Mouse (Mus musculus): ENCODE results near the gene Proca1. TPM values are rescaled to one million over a fixed set of nuclear protein-coding genes. Genes with fewer than 3 reads are reported as not detected.
A peak's percentile ranks its signal among the peaks of the same experiment; 100 is the strongest.
"Not testable (repeated sequence)": the region's sequence is repeated elsewhere in the genome, so short reads cannot be mapped to it uniquely, and the experiment has no call there.

The Proca1 gene
- total and polyA plus RNA-seq, 2 experiments from 2014 or later = 3.2 TPM; not detected in 1

DNA sequence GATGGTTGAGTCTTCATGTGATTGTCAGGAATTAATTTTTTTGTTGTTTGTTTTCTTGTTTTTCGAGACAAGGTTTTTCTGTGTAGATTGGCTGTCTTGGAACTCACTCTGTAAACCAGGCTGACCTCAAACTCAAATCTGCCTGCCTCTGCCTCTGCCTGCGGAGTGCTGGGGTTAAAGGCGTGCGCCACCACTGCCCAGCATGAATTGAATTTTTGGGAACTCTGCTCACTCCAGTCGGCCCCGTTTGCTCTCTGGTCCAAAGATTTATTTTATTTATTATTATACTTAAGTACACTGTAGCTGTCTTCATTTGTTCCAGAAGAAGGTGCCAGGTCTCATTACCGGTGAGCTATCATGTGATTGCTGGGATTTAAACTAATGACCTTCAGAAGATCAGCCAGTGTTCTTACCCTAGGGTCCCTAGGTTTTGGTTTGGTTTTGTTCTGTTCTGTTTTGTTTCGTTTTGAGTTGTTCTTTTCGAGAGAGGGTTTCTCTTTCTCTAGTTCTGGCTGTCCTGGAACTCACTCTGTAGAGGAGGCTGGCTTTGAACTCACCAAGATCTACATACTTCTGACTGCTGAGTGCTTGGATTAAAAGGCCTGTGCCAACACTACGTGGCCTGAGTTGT lies 9.2 kb upstream of the Proca1 start:
- Histone ChIP-seq H3K9me3 (replicated peaks; ENCODE audit: control insufficient read depth, low read length) (no peaks in the 10 kb centered on the region), H3K36me3 (replicated peaks; ENCODE audit: control insufficient read depth, insufficient read depth, low read length) (peaks cover 29% of the 10 kb centered on the region), H3K4me2 (ENCODE audit: low read depth, low read length) (peak overlapping the region; percentile 83), H3K27me3 (ENCODE audit: control insufficient read depth, insufficient read depth, low read length) (no peaks in the 10 kb centered on the region), H3K27ac (ENCODE audit: low read depth) (no peak overlapping the region), H3K4me1 (ENCODE audit: control insufficient read depth, insufficient read depth) (peaks cover 12% of the 10 kb centered on the region), H3K9ac (replicated peaks; ENCODE audit: low read depth, low read length) (no peak overlapping the region), H3K4me3 (ENCODE audit: low read depth, low read length) (peak overlapping the region; percentile 94; the same call in 1 of the 2 replicates)
- TF ChIP-seq EP300 (IDR thresholded peaks at IDR 0.05; ENCODE audit: low read depth) (no peak), CTCF (IDR thresholded peaks at IDR 0.05; ENCODE audit: low read depth) (no peak)
- ATAC-seq (ENCODE audit: insufficient read depth, low read depth) (no peak), DNase-seq (ENCODE audit: low spot score) (no peak)
- 53% methylated on average over 10 of the region's 10 CpGs for WGBS

GRCm38 (mm10) chr11:78184702-78185101 lies 8.5 kb upstream of the Proca1 start:
- Histone ChIP-seq H3K36me3 (replicated peaks; ENCODE audit: control insufficient read depth, insufficient read depth, low read length) (peaks cover 25% of the 10 kb centered on the region), H3K4me1 (ENCODE audit: control insufficient read depth, insufficient read depth) (peaks cover 12% of the 10 kb centered on the region)
- H3K27me3 ChIP-seq (ENCODE audit: control insufficient read depth, insufficient read depth, low read length); ATAC-seq (ENCODE audit: insufficient read depth, low read depth); H3K4me3 ChIP-seq (ENCODE audit: low read depth, low read length); H3K4me2 ChIP-seq (ENCODE audit: low read depth, low read length); H3K27ac ChIP-seq (ENCODE audit: low read depth); DNase-seq (ENCODE audit: low spot score); H3K9ac ChIP-seq (replicated peaks; ENCODE audit: low read depth, low read length); H3K9me3 ChIP-seq (replicated peaks; ENCODE audit: control insufficient read depth, low read length): not testable (repeated sequence)
- WGBS = 91% methylated on average over 6 of the region's 6 CpGs

DNA sequence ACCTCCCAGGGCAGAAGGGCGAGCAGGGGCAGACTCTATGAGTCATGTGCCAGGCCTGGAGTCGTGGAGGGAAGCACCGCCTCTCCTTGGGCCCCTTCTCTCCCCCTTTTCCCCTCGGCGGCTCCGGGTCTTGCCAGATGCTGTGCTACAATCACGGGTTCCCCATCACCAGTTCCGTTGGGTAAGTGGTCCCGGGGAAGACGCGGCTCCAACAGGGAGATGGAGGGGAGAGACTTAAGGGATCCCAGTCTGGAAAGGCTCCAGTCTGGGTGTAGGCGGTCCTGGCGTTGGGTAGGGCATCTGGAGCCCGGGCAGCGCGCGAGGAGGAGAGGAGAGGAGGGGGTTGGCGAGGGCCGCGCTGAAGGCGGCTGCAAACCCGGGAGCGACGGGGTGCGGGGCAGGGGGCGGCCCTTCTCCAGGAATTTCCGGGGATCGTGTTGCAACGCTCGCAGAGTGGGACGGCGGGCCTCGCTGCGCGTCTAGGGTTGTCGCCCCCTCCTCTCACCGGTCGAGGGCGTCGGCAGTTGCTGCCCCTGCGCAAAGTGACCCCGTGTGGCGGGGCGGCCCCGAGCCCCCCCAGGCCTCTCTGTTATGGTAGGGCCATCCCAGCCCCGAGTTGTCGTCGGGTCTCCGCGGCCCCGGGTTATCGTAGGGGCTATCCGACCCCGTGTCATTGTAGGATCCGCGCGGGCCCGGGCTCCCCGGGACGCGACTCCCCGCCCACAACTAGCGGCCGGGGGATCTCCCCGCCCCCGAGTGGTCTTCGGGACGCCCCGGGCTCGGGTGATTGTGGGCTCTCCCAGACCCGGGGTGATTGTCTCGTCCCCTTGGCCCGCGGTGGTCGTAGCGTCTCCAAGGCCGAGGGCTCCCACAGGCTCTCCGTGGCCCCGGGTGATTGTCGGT lies 4.6 kb upstream of the Proca1 start, which contains the start of gene Rab34:
Rab34 (plus strand) TSS at position 100 of the 903 bp plus-strand sequence.
- WGBS = under 1% methylated on average over 78 of the region's 80 CpGs
- peak; percentile 72 for DNase-seq (ENCODE audit: low spot score)
- no peaks in the 10 kb centered on the region for H3K9me3 ChIP-seq (replicated peaks; ENCODE audit: control insufficient read depth, low read length)
- H3K27ac ChIP-seq (ENCODE audit: low read depth) = peak within 1 kb of the TSS; percentile 78
- H3K4me1 ChIP-seq (ENCODE audit: control insufficient read depth, insufficient read depth) = peaks cover 6% of the 10 kb centered on the region; the same call in 1 of the 2 replicates
- H3K9ac ChIP-seq (replicated peaks; ENCODE audit: low read depth, low read length) = peak within 1 kb of the TSS; percentile 78
- no peak for TF ChIP-seq EP300 (IDR thresholded peaks at IDR 0.05; ENCODE audit: low read depth)
- no peak for TF ChIP-seq CTCF (IDR thresholded peaks at IDR 0.05; ENCODE audit: low read depth)
- H3K36me3 ChIP-seq (replicated peaks; ENCODE audit: control insufficient read depth, insufficient read depth, low read length) = peaks cover 20% of the 10 kb centered on the region
- no peaks in the 10 kb centered on the region for H3K27me3 ChIP-seq (ENCODE audit: control insufficient read depth, insufficient read depth, low read length)
- H3K4me2 ChIP-seq (ENCODE audit: low read depth, low read length) = peak within 1 kb of the TSS; percentile 74
- ATAC-seq (ENCODE audit: insufficient read depth, low read depth) = peak; percentile 72
- peak within 1 kb of the TSS; percentile 71 for H3K4me3 ChIP-seq (ENCODE audit: low read depth, low read length)

GRCm38 (mm10) chr11:78189234-78190040 lies 3.8 kb upstream of the Proca1 start:
- 1% methylated on average over 42 of the region's 42 CpGs for WGBS
- H3K4me1 ChIP-seq (ENCODE audit: control insufficient read depth, insufficient read depth) = no peaks in the 10 kb centered on the region
- peak overlapping the region; percentile 74 for H3K4me2 ChIP-seq (ENCODE audit: low read depth, low read length)
- H3K4me3 ChIP-seq (ENCODE audit: low read depth, low read length) = peak overlapping the region; percentile 71
- TF ChIP-seq CTCF (IDR thresholded peaks at IDR 0.05; ENCODE audit: low read depth) (no peak), EP300 (IDR thresholded peaks at IDR 0.05; ENCODE audit: low read depth) (no peak)
- no peaks in the 10 kb centered on the region for H3K9me3 ChIP-seq (replicated peaks; ENCODE audit: control insufficient read depth, low read length)
- ATAC-seq (ENCODE audit: insufficient read depth, low read depth) (peak; percentile 62), DNase-seq (ENCODE audit: low spot score) (peak; percentile 37)
- peak overlapping the region; percentile 78 for H3K27ac ChIP-seq (ENCODE audit: low read depth)
- peaks cover 20% of the 10 kb centered on the region for H3K36me3 ChIP-seq (replicated peaks; ENCODE audit: control insufficient read depth, insufficient read depth, low read length)
- H3K9ac ChIP-seq (replicated peaks; ENCODE audit: low read depth, low read length) = peak overlapping the region; percentile 78
- no peaks in the 10 kb centered on the region for H3K27me3 ChIP-seq (ENCODE audit: control insufficient read depth, insufficient read depth, low read length)

- no peak for DNase-seq (ENCODE audit: low spot score)
- peak overlapping the region; percentile 71; the same call in 1 of the 2 replicates for H3K4me3 ChIP-seq (ENCODE audit: low read depth, low read length)
- H3K27ac ChIP-seq (ENCODE audit: low read depth) = peak overlapping the region; percentile 78; the same call in 1 of the 2 replicates
- TF ChIP-seq CTCF (IDR thresholded peaks at IDR 0.05; ENCODE audit: low read depth) = no peak
- no peak for TF ChIP-seq EP300 (IDR thresholded peaks at IDR 0.05; ENCODE audit: low read depth)
- no peak overlapping the region for H3K9ac ChIP-seq (replicated peaks; ENCODE audit: low read depth, low read length)
- H3K27me3 ChIP-seq (ENCODE audit: control insufficient read depth, insufficient read depth, low read length) = no peaks in the 10 kb centered on the region
- 0 out of 2 replicates have a peak overlapping the region, but pooled peaks have one; percentile 74 for H3K4me2 ChIP-seq (ENCODE audit: low read depth, low read length)
- peaks cover 20% of the 10 kb centered on the region for H3K36me3 ChIP-seq (replicated peaks; ENCODE audit: control insufficient read depth, insufficient read depth, low read length)
- peaks cover 5% of the 10 kb centered on the region; the same call in 1 of the 2 replicates for H3K4me1 ChIP-seq (ENCODE audit: control insufficient read depth, insufficient read depth)
- 73% methylated on average over 6 of the region's 6 CpGs for WGBS
- H3K9me3 ChIP-seq (replicated peaks; ENCODE audit: control insufficient read depth, low read length) = no peaks in the 10 kb centered on the region
- ATAC-seq (ENCODE audit: insufficient read depth, low read depth) = no peak
Observed at GRCm38 (mm10) chr11:78190041-78190440, 3.2 kb upstream of the Proca1 start.

All from heart, postnatal 0 days (tissue).